Mouse (Mus musculus): ENCODE measurements around the gene Vmn1r231.

Vmn1r231 gene

DNA sequence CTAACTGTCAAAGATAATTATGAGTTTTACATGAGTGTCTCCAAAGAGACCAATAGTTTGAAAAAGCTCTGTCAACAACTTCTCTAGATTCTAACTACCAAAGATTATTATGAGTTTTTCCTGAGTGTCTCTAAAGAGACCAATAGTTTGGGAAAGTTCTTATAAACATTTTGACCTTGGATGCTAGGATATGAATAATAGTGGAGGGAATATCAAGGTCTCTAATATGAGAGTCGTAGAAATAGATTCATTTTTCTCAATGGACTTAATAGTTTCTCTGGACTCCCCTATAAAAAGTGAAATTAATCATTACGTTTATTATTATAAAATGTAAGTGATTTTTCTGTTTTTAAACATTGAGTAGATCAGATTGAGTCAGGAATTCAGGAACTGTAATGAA is at the start of gene Vmn1r231:
Vmn1r231 (minus strand) TSS at position 101 of the 400 bp plus-strand sequence.
- DNase-seq (ENCODE audit: low read depth): no peak

DNA sequence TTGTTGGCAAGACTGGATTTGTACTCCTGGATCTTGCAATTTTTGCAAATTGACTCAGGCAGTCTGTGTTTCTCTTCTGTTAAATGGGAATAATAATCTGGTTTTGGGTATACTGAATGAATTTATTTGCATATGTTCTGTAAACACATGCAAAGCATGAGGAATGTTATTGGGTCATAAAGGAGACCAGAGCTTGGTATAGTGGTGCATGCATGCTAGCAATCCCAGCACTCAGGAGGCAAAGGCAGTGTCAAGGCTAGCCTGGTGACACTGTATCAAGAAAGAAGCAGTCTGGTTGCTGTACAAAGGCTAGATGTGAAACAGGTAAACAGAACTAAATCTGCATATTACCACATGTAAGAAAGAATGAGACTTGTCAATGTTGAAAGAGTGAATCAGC is 41.7 kb upstream of the Vmn1r231 start:
- no peak for DNase-seq (ENCODE audit: low read depth)

DNA sequence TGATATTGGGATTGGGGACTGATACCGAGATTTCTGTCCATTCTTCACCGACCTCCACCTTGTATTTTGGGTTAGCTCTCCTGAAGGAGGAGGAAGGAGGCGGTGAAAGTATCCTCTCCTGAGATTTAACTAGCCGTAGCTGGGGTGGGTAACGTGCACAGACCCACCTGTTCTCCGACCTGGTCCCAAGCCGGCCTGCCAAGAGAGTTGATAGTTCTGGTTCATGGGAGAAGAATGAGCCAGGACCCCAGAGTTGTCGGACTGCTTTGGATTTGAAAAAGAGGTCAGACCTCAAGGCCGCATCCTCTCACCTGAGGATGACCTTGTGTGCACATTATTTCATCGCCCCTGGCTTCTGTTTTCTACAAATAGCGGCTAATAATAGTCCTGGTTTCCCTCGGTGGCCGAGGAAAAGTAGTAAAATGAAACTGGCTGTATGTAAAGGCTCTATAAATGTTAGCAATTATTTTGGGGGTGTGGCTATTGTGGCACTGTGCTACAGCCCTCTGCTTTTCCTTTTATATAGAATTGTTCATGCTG is 41.2 kb upstream of the Vmn1r231 start:
- peak; percentile 8 for DNase-seq (ENCODE audit: low read depth)

DNA sequence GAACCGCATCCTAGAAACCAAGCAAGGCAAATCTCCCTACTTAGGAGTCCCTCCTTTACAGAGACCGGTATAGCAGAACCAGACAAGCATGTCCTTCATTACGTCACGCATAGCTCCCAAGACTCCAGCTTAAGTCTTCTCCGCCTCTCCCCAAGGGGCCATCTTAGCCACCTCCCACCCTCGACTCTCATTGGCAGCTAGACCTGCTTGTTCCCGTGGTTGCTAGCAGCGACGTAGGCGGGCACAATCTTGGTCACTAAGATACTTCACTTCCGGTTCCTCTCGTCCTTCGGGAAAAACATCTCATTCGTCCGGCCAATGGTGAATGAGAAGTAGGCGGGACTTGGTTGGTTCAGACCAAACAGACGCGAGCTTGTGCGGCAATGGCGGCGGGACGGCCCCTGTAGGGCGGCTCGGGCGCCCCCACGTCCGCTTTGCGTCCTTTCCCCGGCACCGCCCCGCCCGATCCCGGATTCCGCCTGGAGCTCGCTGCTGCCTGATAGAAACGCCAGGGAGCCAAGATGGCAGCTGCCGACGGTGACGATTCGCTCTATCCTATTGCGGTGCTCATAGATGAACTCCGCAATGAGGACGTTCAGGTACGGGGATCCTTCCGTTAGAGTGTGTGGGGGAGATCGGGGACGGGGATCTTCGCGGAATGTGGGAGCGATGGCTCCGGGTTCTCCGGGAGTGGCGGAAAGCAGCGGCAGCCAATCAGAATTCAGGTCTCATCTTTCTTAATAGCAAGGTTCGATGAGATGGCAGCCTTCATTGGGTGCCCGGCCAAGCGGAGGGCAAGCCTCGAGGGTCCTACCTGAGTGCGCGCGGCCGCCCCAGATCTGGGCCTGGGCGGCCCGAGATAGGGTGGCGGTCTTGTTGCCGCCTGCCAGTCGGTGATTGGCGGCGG is 40.3 kb upstream of the Vmn1r231 start, which contains the start of gene Ppp2r1a:
Ppp2r1a (plus strand) TSS at position 327 of the 907 bp plus-strand sequence.
- peak; percentile 100 for DNase-seq (ENCODE audit: low read depth)

DNA sequence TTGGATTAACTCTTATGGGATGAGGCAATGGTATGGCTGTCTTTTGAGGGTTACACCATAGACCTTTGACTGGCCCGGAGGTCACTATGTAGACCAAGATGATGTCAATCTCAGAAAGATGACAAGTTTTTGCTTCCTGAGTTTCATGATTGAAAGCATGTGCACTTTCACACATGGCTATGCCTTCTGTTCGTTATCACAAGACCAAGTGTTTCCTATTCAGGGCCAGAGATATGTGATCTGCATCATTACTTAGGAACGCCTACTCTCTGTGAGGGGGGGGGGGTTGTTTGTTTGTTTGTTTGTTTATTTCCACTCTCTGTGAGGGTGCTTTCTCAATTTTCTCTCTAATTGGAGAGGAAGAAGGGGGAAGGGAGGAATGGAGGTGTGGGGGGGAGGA is 39.3 kb upstream of the Vmn1r231 start:
- DNase-seq (ENCODE audit: low read depth): peak; percentile 5

DNA sequence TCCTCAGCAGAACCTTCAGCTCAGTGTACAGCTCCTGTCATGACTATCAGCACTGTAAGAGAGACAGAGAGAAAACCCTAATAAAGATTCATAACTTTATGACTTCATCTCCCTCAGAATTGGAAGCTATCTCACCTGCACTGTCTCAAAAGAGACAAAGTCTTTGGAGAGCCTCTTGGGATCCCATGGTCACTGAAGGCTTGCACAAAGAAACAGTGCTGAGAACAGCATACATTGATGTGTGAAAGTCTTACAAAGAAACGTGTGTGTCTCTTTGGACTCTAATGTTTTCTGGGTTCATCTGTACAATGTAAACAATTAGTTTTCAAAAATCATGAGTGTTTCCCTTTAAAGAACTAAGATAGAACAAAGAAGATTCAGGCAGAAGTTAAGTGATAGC is 14.7 kb upstream of the Vmn1r231 start, which contains the start of gene Vmn1r232:
Vmn1r232 (minus strand) TSS at position 101 of the 400 bp plus-strand sequence.
- DNase-seq (ENCODE audit: low read depth): no peak

DNA sequence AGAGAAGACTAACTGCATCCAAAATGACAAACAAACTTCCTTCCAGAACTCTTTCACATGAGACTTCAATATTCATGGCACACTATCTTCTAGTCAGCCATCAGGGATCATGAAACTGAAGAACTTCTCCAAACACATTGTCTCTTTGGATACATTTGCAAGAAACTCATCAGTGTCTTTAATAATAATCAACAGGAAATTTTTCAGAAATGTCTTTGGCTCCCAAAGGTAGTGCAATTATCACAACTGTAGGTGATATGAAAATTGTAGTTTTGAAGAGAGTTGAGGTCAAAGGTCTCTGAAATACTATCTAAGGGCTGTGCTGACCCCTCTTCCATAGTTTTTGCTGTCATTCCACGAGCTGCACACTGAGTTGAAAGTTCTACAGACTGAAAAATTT is 64.7 kb downstream of the Vmn1r231 start, which contains the start of gene Vmn1r230:
Vmn1r230 (plus strand) TSS at position 301 of the 400 bp plus-strand sequence.
- no peak for DNase-seq (ENCODE audit: low read depth)

Data from c-Kit-positive CD71-positive TER-119-negative erythroid progenitor cells, embryonic 14.5 days (primary cell).